Mouse (Mus musculus) bone marrow macrophage, adult 2 months (primary cell): Measurements from ENCODE around the gene Ttpal. TPM values are rescaled to one million over a fixed set of nuclear protein-coding genes. Genes with fewer than 3 reads are reported as not detected.

Experiments
- H3K27ac ChIP-seq: 2 replicates; pipeline ENCODE4 v1.5.1; 2012; ENCODE audit warnings: low read depth, low read length; ENCODE audit not compliant: insufficient read depth
- H3K4me1 ChIP-seq: 2 replicates; pipeline ENCODE4 v1.6.1; 2012; ENCODE audit warnings: low read length; ENCODE audit not compliant: control insufficient read depth, insufficient read depth
- H3K4me3 ChIP-seq: 2 replicates; pipeline ENCODE4 v1.5.1; 2012; ENCODE audit warnings: mild to moderate bottlenecking, low read length, moderate library complexity; ENCODE audit not compliant: insufficient read depth
- CTCF ChIP-seq: IDR thresholded peaks from 2 replicates; pipeline ENCODE4 v1.5.1; 2012; ENCODE audit warnings: low read depth, mild to moderate bottlenecking, low read length, moderate library complexity
- POLR2A ChIP-seq: IDR thresholded peaks from 2 replicates; pipeline ENCODE4 v1.6.1; 2012; ENCODE audit warnings: mild to moderate bottlenecking, low read depth, low read length, borderline replicate concordance
- polyA plus RNA-seq: library from polyadenylated mRNA; stranded (reverse); fragments of >200 nt; gene quantifications from 2 replicates; pipeline ENCODE4 v1.2.4, GENCODE M21; 2012; ENCODE audit not compliant: missing spikeins, insufficient read depth, insufficient read length

Ttpal gene
- polyA plus RNA-seq, 1 experiment, result 8.5 TPM

GRCm38 (mm10) chr2:163606161-163606560 lies 4.0 kb downstream of the Ttpal start:
- Histone ChIP-seq H3K4me1 (peaks cover 7% of the 10 kb centered on the region), H3K4me3 (no peak overlapping the region), H3K27ac (no peak overlapping the region)
- TF ChIP-seq CTCF (no peak), POLR2A (no peak)

GRCm38 (mm10) chr2:163608008-163608407 lies 5.9 kb downstream of the Ttpal start:
- Histone ChIP-seq H3K4me1 (0 out of 2 replicates have a peak, but pooled peaks cover 3% of the 10 kb centered on the region), H3K27ac (no peak overlapping the region), H3K4me3 (no peak overlapping the region)
- TF ChIP-seq POLR2A, result no peak
- no peak for TF ChIP-seq CTCF

GRCm38 (mm10) chr2:163609281-163609975 lies 7.3 kb downstream of the Ttpal start:
- H3K4me3 ChIP-seq, result no peak overlapping the region
- H3K4me1 ChIP-seq, result no peaks in the 10 kb centered on the region
- TF ChIP-seq CTCF (no peak), POLR2A (no peak)
- no peak overlapping the region for H3K27ac ChIP-seq

- no peaks in the 10 kb centered on the region for H3K4me1 ChIP-seq
- no peak overlapping the region for H3K27ac ChIP-seq
- no peak for TF ChIP-seq POLR2A
- no peak for TF ChIP-seq CTCF
- no peak overlapping the region for H3K4me3 ChIP-seq
Observed at GRCm38 (mm10) chr2:163611176-163611575, 9.1 kb downstream of the Ttpal start.

- H3K4me3 ChIP-seq, result no peak overlapping the region
- TF ChIP-seq CTCF (no peak), POLR2A (no peak)
- H3K27ac ChIP-seq, result no peak overlapping the region
- no peaks in the 10 kb centered on the region for H3K4me1 ChIP-seq
Observed at GRCm38 (mm10) chr2:163613206-163613605, 11.1 kb downstream of the Ttpal start.

- TF ChIP-seq POLR2A, result no peak
- no peak; the same call in 1 of the 2 replicates for TF ChIP-seq CTCF
- Histone ChIP-seq H3K4me1 (no peaks in the 10 kb centered on the region), H3K27ac (no peak overlapping the region), H3K4me3 (no peak overlapping the region)
Observed at GRCm38 (mm10) chr2:163613990-163614389, 11.9 kb downstream of the Ttpal start.

GRCm38 (mm10) chr2:163615401-163615800 lies 13.3 kb downstream of the Ttpal start:
- no peak overlapping the region for H3K4me3 ChIP-seq
- H3K4me1 ChIP-seq, result no peaks in the 10 kb centered on the region
- TF ChIP-seq CTCF (no peak), POLR2A (no peak)
- H3K27ac ChIP-seq, result no peak overlapping the region

GRCm38 (mm10) chr2:163615906-163616651 lies 14.0 kb downstream of the Ttpal start:
- H3K4me1 ChIP-seq, result no peaks in the 10 kb centered on the region
- H3K27ac ChIP-seq, result no peak overlapping the region
- no peak overlapping the region for H3K4me3 ChIP-seq
- TF ChIP-seq CTCF (no peak), POLR2A (no peak)

- Histone ChIP-seq H3K4me3 (no peak overlapping the region), H3K27ac (no peak overlapping the region), H3K4me1 (no peaks in the 10 kb centered on the region)
- TF ChIP-seq CTCF (no peak), POLR2A (no peak)
Observed at GRCm38 (mm10) chr2:163616652-163617227, 14.6 kb downstream of the Ttpal start.
